Mouse (Mus musculus): ENCODE data around the gene Mb.

- TF ChIP-seq CTCF (IDR thresholded peaks at IDR 0.05), result no peak
- TF ChIP-seq EP300 (IDR thresholded peaks at IDR 0.05), result no peak
Measured at GRCm38 (mm10) chr15:77037278-77038161, 12.9 kb downstream of the Mb start.

Measured in lung, postnatal 0 days (tissue).